In the genomic region with DNA sequence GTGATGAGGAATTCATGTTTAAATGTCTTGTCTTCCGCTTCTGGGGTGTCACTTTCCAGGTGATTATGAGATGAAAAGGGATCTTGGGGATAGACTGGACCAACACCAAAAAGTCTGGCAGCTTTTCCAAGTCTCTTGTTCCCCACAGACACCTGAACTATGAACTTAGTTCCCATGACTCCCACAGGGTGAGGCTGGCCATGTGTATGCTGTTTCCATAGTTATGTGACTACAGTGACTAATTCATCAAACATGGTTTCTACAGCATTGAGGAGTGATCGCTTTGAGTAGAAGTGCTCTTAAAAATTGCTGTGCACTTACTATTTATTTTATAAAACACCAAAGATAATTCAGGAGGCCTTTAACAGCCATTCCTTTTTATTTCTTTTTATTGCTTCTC, we compare ENCODE assay signal across 22 mouse cellular contexts. TPM values are rescaled to one million over a fixed set of nuclear protein-coding genes. Genes with fewer than 3 reads are reported as not detected.
"Had no signal": no experiment of that assay in that cellular context is flagged by ENCODE, and none has a peak within 500 bp of the region (broad histone marks: within the 10 kb centered on the region; RNA-seq: fewer than 3 reads in every experiment).

No protein-coding gene starts in this region.

- ATAC-seq: midbrain, embryonic 16.5 days had no signal

- H3K4me3 ChIP-seq: kidney, embryonic 15.5 days; left cerebral cortex, adult 2 months; limb, embryonic 10.5 days; liver, embryonic 15.5 days; megakaryocyte, embryonic 14.5 days; neural tube, embryonic 13.5 days had no signal

- H3K27me3 ChIP-seq: kidney, embryonic 15.5 days; liver, embryonic 15.5 days; megakaryocyte, embryonic 14.5 days; neural tube, embryonic 13.5 days had no signal

- H3K4me2 ChIP-seq: kidney, embryonic 15.5 days; liver, embryonic 11.5 days; liver, embryonic 15.5 days; midbrain, embryonic 11.5 days; neural tube, embryonic 13.5 days had no signal

- H3K9ac ChIP-seq: kidney, embryonic 15.5 days; liver, embryonic 15.5 days; neural tube, embryonic 13.5 days had no signal

- H3K36me3 ChIP-seq: kidney, embryonic 15.5 days; limb, embryonic 10.5 days; liver, embryonic 15.5 days; neural tube, embryonic 13.5 days had no signal

- H3K27ac ChIP-seq: kidney, embryonic 15.5 days; left cerebral cortex, adult 2 months; limb, embryonic 10.5 days; liver, embryonic 15.5 days; macrophage; neural tube, embryonic 13.5 days had no signal

- H3K4me1 ChIP-seq: kidney, embryonic 15.5 days; limb, embryonic 10.5 days; liver, embryonic 15.5 days had no signal

- H3K9me3 ChIP-seq: kidney, embryonic 15.5 days; limb, embryonic 10.5 days; liver, embryonic 15.5 days; megakaryocyte, embryonic 14.5 days; neural tube, embryonic 13.5 days had no signal

- DNase-seq: kidney, adult 2 months; kidney, postnatal 14 days; retina, postnatal 1 day; right cerebral cortex, postnatal 4 days; spleen, adult 18-20 months; thymus, adult 2 months; thymus, postnatal 25 days had no signal

RNA-seq across cellular contexts. Expression of gene A1bg, which starts 34.1 kb away (rescaled TPM):
- total RNA-seq: layer of hippocampus, postnatal 25 days; left cerebral cortex, adult 2 months; left cerebral cortex, postnatal 14 days had no signal
- polyA plus RNA-seq: kidney, adult 2 months; kidney, embryonic 15.5 days; limb, embryonic 10.5 days; limb, embryonic 14.5 days; liver, embryonic 11.5 days; liver, embryonic 15.5 days; macrophage; midbrain, embryonic 11.5 days; midbrain, embryonic 16.5 days; neural tube, embryonic 13.5 days; testis, adult 2 months; thymus, adult 2 months; urinary bladder, adult 2 months had no signal
